Mouse (Mus musculus): ENCODE results near the gene Atp5j2. TPM values are rescaled to one million over a fixed set of nuclear protein-coding genes. Genes with fewer than 3 reads are reported as not detected.

Atp5j2 gene
- total RNA-seq, 2 experiments from 2014 or later, result 262 to 270 TPM

- DNase-seq, result peak; percentile 69 to 76
Measured at GRCm38 (mm10) chr5:145201321-145201991, 9.6 kb upstream of the Atp5j2 start, which contains the start of gene Zkscan14. Zkscan14 (minus strand) TSS chr5:145201868.

GRCm38 (mm10) chr5:145200387-145200786, 8.5 kb upstream of the Atp5j2 start:
- DNase-seq, result no peak

- DNase-seq, result peak; percentile 89 to 91
Measured at GRCm38 (mm10) chr5:145190875-145191798, 725 bp downstream of the Atp5j2 start.

GRCm38 (mm10) chr5:145190373-145190772, 1.5 kb downstream of the Atp5j2 start:
- DNase-seq, result no peak

GRCm38 (mm10) chr5:145189416-145189815, 2.4 kb downstream of the Atp5j2 start:
- no peak for DNase-seq

- no peak for DNase-seq
Measured at GRCm38 (mm10) chr5:145185244-145185643, 6.6 kb downstream of the Atp5j2 start.

- no peak for DNase-seq
Measured at GRCm38 (mm10) chr5:145178461-145178980, 13.3 kb downstream of the Atp5j2 start.

- no peak for DNase-seq
Measured at GRCm38 (mm10) chr5:145167306-145167661, 24.6 kb downstream of the Atp5j2 start.

GRCm38 (mm10) chr5:145166536-145167305, 25.1 kb downstream of the Atp5j2 start, which contains the start of the genes Ptcd1 and Cpsf4:
Ptcd1 (minus strand) TSS chr5:145167108.
Cpsf4 (plus strand) TSS chr5:145167213.
- DNase-seq, result peak; percentile 98 to 99

GRCm38 (mm10) chr5:145165184-145165583, 26.7 kb downstream of the Atp5j2 start:
- no peak for DNase-seq

GRCm38 (mm10) chr5:145164710-145165109, 27.2 kb downstream of the Atp5j2 start:
- DNase-seq, result no peak

- no peak for DNase-seq
Measured at GRCm38 (mm10) chr5:145161361-145161760, 30.5 kb downstream of the Atp5j2 start.

- DNase-seq, result no peak
Measured at GRCm38 (mm10) chr5:145152690-145153089, 39.2 kb downstream of the Atp5j2 start.

GRCm38 (mm10) chr5:145149294-145149693, 42.6 kb downstream of the Atp5j2 start:
- no peak for DNase-seq

- DNase-seq, result no peak
Measured at GRCm38 (mm10) chr5:145147748-145148147, 44.1 kb downstream of the Atp5j2 start.

- no peak for DNase-seq
Measured at GRCm38 (mm10) chr5:145140611-145141010, 51.3 kb downstream of the Atp5j2 start.

GRCm38 (mm10) chr5:145139571-145140519, 52.0 kb downstream of the Atp5j2 start, which contains the start of the genes Pdap1 and Bud31:
Pdap1 (minus strand) TSS chr5:145140238.
Bud31 (plus strand) TSS chr5:145140362.
- peak; percentile 95 to 96 for DNase-seq

GRCm38 (mm10) chr5:145138836-145139235, 53.0 kb downstream of the Atp5j2 start:
- DNase-seq, result no peak

All from layer of hippocampus, postnatal 36 days (tissue).